Mouse (Mus musculus): Measurements from ENCODE around the gene Alpl. TPM values are rescaled to one million over a fixed set of nuclear protein-coding genes. Genes with fewer than 3 reads are reported as not detected.

Gene Alpl
- polyA plus RNA-seq, 2 experiments, result 5.1 TPM

DNA sequence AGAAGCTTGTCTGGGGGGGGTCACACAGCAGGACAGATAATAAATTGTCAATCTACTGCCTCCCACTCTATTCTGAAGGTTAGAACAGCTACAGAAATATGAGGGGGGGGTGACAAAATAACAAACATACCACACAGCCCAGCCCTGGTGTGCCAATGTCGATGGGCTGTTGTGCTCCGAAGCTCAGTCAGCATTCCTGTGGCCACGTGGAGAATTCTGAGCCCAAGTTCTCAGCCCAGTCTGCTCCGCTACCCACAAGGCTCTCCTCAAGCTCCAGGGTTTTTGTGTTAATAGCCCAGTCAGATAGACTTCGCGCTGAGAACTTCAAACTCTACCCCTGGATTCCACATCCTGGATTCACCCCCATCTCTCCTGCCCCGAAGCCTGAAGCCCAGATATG, 2.6 kb downstream of the Alpl start:
- H3K9ac ChIP-seq (replicated peaks), result no peak overlapping the region

DNA sequence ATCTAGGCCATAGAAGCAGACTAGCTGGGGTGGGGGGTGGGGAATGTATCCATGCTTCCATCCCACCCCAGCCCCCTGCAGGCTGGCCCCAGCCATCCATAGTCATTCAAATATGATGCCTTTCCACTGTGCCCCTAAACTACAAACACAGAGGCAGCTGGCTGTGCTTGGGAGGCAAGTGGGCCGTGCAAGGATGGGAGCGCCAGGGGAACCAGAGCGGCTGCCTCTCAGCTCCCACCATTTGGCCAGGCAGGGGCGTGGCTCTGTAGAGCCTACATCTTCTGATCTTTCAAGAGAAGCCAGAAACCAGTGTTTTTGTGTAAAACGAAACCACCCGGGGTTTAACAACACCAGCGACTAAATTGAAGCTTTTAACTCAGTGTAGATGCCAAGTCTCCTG, 4.7 kb downstream of the Alpl start:
- no peak for DNase-seq (ENCODE audit: low read depth in 3 of 3, low spot score in 3 of 3)
- Histone ChIP-seq H3K4me1 (replicated peaks; ENCODE audit: control insufficient read depth in 2 of 2, insufficient read depth in 2 of 2, low read length in 1 of 2) (no peaks in the 10 kb centered on the region), H3K27ac (no peak overlapping the region), H3K27me3 (ENCODE audit: control insufficient read depth, insufficient read depth, low read length) (peaks cover 25% of the 10 kb centered on the region), H3K4me2 (ENCODE audit: low read depth) (no peak overlapping the region), H3K36me3 (replicated peaks; ENCODE audit: control insufficient read depth, insufficient read depth, low read depth) (no peaks in the 10 kb centered on the region), H3K9ac (replicated peaks) (no peak overlapping the region), H3K4me3 (ENCODE audit: insufficient read depth in 1 of 2, low read depth in 2 of 2, low read length in 2 of 2) (no peak overlapping the region), H3K9me3 (ENCODE audit: control insufficient read depth, low read length) (no peaks in the 10 kb centered on the region)
- TF ChIP-seq CTCF (IDR thresholded peaks at IDR 0.05; ENCODE audit: low read depth) (no peak), EP300 (IDR thresholded peaks at IDR 0.05; ENCODE audit: low read depth) (no peak)
- WGBS (ENCODE audit: insufficient replicate concordance), result 33% methylated on average over 7 of the region's 7 CpGs
- ATAC-seq (ENCODE audit: insufficient read depth), result no peak

More for the DNA sequence above, 2.6 kb downstream of the Alpl start:
- Histone ChIP-seq H3K4me1 (replicated peaks; ENCODE audit: control insufficient read depth in 2 of 2, insufficient read depth in 2 of 2, low read length in 1 of 2) (no peaks in the 10 kb centered on the region), H3K4me3 (ENCODE audit: insufficient read depth in 1 of 2, low read depth in 2 of 2, low read length in 2 of 2) (no peak overlapping the region), H3K4me2 (ENCODE audit: low read depth) (no peak overlapping the region), H3K9me3 (ENCODE audit: control insufficient read depth, low read length) (no peaks in the 10 kb centered on the region), H3K27ac (no peak overlapping the region), H3K27me3 (ENCODE audit: control insufficient read depth, insufficient read depth, low read length) (peaks cover 33% of the 10 kb centered on the region), H3K36me3 (replicated peaks; ENCODE audit: control insufficient read depth, insufficient read depth, low read depth) (no peaks in the 10 kb centered on the region)
- TF ChIP-seq EP300 (IDR thresholded peaks at IDR 0.05; ENCODE audit: low read depth) (no peak), CTCF (IDR thresholded peaks at IDR 0.05; ENCODE audit: low read depth) (no peak)
- WGBS (ENCODE audit: insufficient replicate concordance), result 60% methylated on average over 7 of the region's 7 CpGs
- ATAC-seq (ENCODE audit: insufficient read depth), result no peak
- DNase-seq (ENCODE audit: low read depth in 3 of 3, low spot score in 3 of 3), result no peak

DNA sequence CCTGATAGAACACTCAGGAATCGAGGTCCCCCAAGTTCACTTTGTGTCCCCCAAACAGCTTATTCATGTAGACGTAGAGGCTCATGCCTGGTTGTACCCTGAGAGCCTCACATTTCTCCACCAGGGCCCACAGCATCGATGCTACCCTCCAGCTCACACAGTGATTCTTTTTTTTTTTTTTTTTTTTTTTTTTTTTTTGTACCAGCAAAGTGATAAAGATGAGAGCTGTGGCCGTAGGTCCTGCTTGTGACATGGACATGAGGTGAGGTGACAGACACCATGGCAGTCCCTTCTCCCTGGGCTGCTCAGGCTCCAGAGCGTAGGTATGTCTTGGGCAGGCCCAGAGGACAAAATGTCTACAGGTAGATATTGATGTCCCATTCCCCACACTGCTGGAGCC, 5.2 kb downstream of the Alpl start:
- WGBS (ENCODE audit: insufficient replicate concordance), result 50% methylated on average over 5 of the region's 5 CpGs
- ATAC-seq (ENCODE audit: insufficient read depth) (no peak), DNase-seq (ENCODE audit: low read depth in 3 of 3, low spot score in 3 of 3) (no peak)
- H3K36me3 ChIP-seq (replicated peaks; ENCODE audit: control insufficient read depth, insufficient read depth, low read depth), result no peaks in the 10 kb centered on the region
- H3K9me3 ChIP-seq (ENCODE audit: control insufficient read depth, low read length), result no peaks in the 10 kb centered on the region
- H3K27ac ChIP-seq, result no peak overlapping the region
- no peaks in the 10 kb centered on the region for H3K4me1 ChIP-seq (replicated peaks; ENCODE audit: control insufficient read depth in 2 of 2, insufficient read depth in 2 of 2, low read length in 1 of 2)
- H3K4me2 ChIP-seq (ENCODE audit: low read depth), result no peak overlapping the region
- no peak overlapping the region for H3K9ac ChIP-seq (replicated peaks)
- H3K4me3 ChIP-seq (ENCODE audit: insufficient read depth in 1 of 2, low read depth in 2 of 2, low read length in 2 of 2), result no peak overlapping the region
- no peak for TF ChIP-seq EP300 (IDR thresholded peaks at IDR 0.05; ENCODE audit: low read depth)
- TF ChIP-seq CTCF (IDR thresholded peaks at IDR 0.05; ENCODE audit: low read depth), result no peak
- peaks cover 20% of the 10 kb centered on the region for H3K27me3 ChIP-seq (ENCODE audit: control insufficient read depth, insufficient read depth, low read length)

DNA sequence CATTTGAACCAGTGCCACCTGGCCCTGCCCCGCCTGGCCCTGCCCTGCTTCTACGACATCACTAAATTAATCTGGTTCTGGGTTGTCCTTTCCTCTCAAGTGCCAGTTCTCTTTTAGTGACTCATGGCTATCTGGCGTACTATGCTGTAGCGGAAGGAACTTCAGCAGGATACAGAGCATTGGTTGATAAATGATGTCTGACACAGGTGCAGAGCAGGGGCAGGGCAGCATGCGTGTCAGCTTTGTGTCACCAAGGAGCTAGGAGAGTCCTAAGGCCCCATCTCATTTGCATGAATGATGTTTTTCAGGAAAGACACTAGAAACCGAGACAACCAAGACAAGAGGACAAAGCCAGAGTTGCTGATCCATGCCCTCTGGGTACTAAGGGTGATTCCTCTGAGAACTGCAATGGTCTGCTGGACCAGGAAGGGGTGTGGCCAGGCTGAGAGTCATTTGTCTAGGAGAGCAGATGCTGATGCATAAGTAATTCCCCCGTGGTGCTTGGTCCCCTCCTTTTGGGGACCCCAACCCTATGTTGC, 7.6 kb downstream of the Alpl start:
- no peaks in the 10 kb centered on the region for H3K36me3 ChIP-seq (replicated peaks; ENCODE audit: control insufficient read depth, insufficient read depth, low read depth)
- no peak overlapping the region for H3K9ac ChIP-seq (replicated peaks)
- TF ChIP-seq CTCF (IDR thresholded peaks at IDR 0.05; ENCODE audit: low read depth) (no peak), EP300 (IDR thresholded peaks at IDR 0.05; ENCODE audit: low read depth) (no peak)
- no peak overlapping the region for H3K4me2 ChIP-seq (ENCODE audit: low read depth)
- no peaks in the 10 kb centered on the region for H3K4me1 ChIP-seq (replicated peaks; ENCODE audit: control insufficient read depth in 2 of 2, insufficient read depth in 2 of 2, low read length in 1 of 2)
- no peak overlapping the region for H3K27ac ChIP-seq
- DNase-seq (ENCODE audit: low read depth in 3 of 3, low spot score in 3 of 3) (no peak), ATAC-seq (ENCODE audit: insufficient read depth) (no peak)
- no peaks in the 10 kb centered on the region; the same call in 1 of the 2 replicates for H3K27me3 ChIP-seq (ENCODE audit: control insufficient read depth, insufficient read depth, low read length)
- WGBS (ENCODE audit: insufficient replicate concordance), result 63% methylated on average over 7 of the region's 7 CpGs
- H3K4me3 ChIP-seq (ENCODE audit: insufficient read depth in 1 of 2, low read depth in 2 of 2, low read length in 2 of 2), result no peak overlapping the region
- no peaks in the 10 kb centered on the region for H3K9me3 ChIP-seq (ENCODE audit: control insufficient read depth, low read length)

DNA sequence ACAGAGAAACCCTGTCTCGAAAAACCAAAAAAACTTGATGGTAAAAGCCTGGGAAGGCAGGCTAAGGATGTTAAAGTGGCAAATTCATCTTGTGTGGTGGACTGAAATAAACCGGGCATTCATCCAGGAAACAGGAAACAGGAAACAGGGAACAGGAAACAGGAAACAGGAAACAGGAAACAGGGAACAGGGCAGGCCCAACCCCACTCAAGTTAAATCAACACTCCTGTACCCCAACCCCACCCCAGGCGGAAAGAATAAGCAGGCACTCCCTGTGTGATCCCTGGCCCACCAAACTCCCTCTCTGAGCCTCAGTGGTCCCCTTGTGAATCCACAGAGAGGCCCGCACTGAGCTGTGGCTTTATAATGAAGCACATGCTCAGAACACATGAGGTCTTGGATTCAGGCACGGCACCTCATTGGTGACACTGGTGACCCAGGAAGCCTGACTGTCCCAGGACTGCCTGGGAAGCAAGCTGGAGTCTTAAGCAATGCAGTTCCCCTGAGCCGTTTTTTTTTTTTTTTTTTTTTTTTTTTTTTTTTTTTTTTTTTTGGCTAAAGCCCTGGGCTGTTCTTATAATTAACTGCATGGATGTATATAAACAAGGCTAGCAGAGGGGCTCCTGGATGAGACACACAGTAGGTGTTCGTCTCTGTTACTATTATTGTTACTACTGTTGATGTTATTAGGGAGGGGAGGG, 8.4 kb downstream of the Alpl start:
- Histone ChIP-seq H3K27me3 (ENCODE audit: control insufficient read depth, insufficient read depth, low read length) (no peaks in the 10 kb centered on the region), H3K9me3 (ENCODE audit: control insufficient read depth, low read length) (no peaks in the 10 kb centered on the region), H3K36me3 (replicated peaks; ENCODE audit: control insufficient read depth, insufficient read depth, low read depth) (no peaks in the 10 kb centered on the region), H3K27ac (no peak overlapping the region), H3K4me2 (ENCODE audit: low read depth) (no peak overlapping the region), H3K4me1 (replicated peaks; ENCODE audit: control insufficient read depth in 2 of 2, insufficient read depth in 2 of 2, low read length in 1 of 2) (no peaks in the 10 kb centered on the region), H3K9ac (replicated peaks) (no peak overlapping the region), H3K4me3 (ENCODE audit: insufficient read depth in 1 of 2, low read depth in 2 of 2, low read length in 2 of 2) (no peak overlapping the region)
- TF ChIP-seq CTCF (IDR thresholded peaks at IDR 0.05; ENCODE audit: low read depth), result no peak
- ATAC-seq (ENCODE audit: insufficient read depth), result no peak
- 54% methylated on average over 7 of the region's 7 CpGs for WGBS (ENCODE audit: insufficient replicate concordance)
- no peak for DNase-seq (ENCODE audit: low read depth in 3 of 3, low spot score in 3 of 3)

All from liver, embryonic 14.5 days (tissue).